In genomic region chr13:59771257-59771656, GRCm38 (mm10) we compare ENCODE assay signal across 8 mouse cellular contexts. TPM values are rescaled to one million over a fixed set of nuclear protein-coding genes. Genes with fewer than 3 reads are reported as not detected.
DNase-seq lines count a peak whose midpoint lies in the region; ATAC-seq and TF ChIP-seq lines count a peak whose summit lies in the region.

No protein-coding gene starts in this region.

- H3K27me3 ChIP-seq in C2C12 (ENCODE audit: control insufficient read depth, insufficient read depth, insufficient read length), result no peaks in the 10 kb centered on the region
- no peaks in the 10 kb centered on the region for H3K27me3 ChIP-seq in heart, embryonic 16.5 days (ENCODE audit: control insufficient read depth, insufficient read depth, low read length)

- 9% methylated on average over 9 of the region's 9 CpGs for WGBS in heart, embryonic 16.5 days
- 6% methylated on average over 9 of the region's 9 CpGs for WGBS in olfactory bulb, adult 2 months

- peak overlapping the region; percentile 100 for H3K27ac ChIP-seq in heart, embryonic 16.5 days (ENCODE audit: low read length)
- H3K27ac ChIP-seq in olfactory bulb, adult 2 months (ENCODE audit: insufficient read depth, low read depth, low read length), result peak overlapping the region; percentile 94

- peaks cover 32% of the 10 kb centered on the region for H3K79me2 ChIP-seq in C2C12 (ENCODE audit: control insufficient read depth, insufficient read depth)

- peak overlapping the region; percentile 85 for H3K4me2 ChIP-seq in heart, embryonic 16.5 days (ENCODE audit: low read depth, low read length)

- TF ChIP-seq CTCF in C2C12 (IDR thresholded peaks at IDR 0.05; ENCODE audit: control insufficient read depth, insufficient read depth, insufficient read length), result no peak
- TF ChIP-seq CTCF in olfactory bulb, adult 2 months (IDR thresholded peaks at IDR 0.05; ENCODE audit: insufficient read depth, low read depth, low read length), result no peak

- no peak for TF ChIP-seq POLR2A in olfactory bulb, adult 2 months (IDR thresholded peaks at IDR 0.05; ENCODE audit: insufficient read depth, low read depth, low read length)

- peak overlapping the region; percentile 92; the same call in 1 of the 2 replicates for H3K9ac ChIP-seq in heart, embryonic 16.5 days (ENCODE audit: low read length)

- H3K36me3 ChIP-seq in C2C12 (ENCODE audit: control insufficient read depth, insufficient read depth), result peaks cover 39% of the 10 kb centered on the region
- peaks cover 11% of the 10 kb centered on the region for H3K36me3 ChIP-seq in heart, embryonic 16.5 days (ENCODE audit: control insufficient read depth, insufficient read depth)

- no peak overlapping the region for H3K4me3 ChIP-seq in C2C12 (ENCODE audit: insufficient read depth, poor library complexity, severe bottlenecking)
- peak overlapping the region; percentile 91; the same call in 1 of the 2 replicates for H3K4me3 ChIP-seq in heart, embryonic 16.5 days (ENCODE audit: low read length)
- H3K4me3 ChIP-seq in olfactory bulb, adult 2 months (ENCODE audit: insufficient read depth, low read depth, low read length), result no peak overlapping the region

- peak; percentile 75 for DNase-seq in adrenal gland, postnatal 25 days
- peak; percentile 85 to 88 for DNase-seq in kidney, postnatal 25 days
- DNase-seq in lung, adult 18-20 months, result peak; percentile 77 to 82
- DNase-seq in thymus, postnatal 0 days (ENCODE audit: low spot score), result peak; percentile 31

- no peaks in the 10 kb centered on the region for H3K9me3 ChIP-seq in heart, embryonic 16.5 days (replicated peaks; ENCODE audit: control insufficient read depth, low read length)

- H3K4me1 ChIP-seq in heart, embryonic 16.5 days (ENCODE audit: control insufficient read depth, insufficient read depth, low read length), result peaks cover 35% of the 10 kb centered on the region
- H3K4me1 ChIP-seq in olfactory bulb, adult 2 months (ENCODE audit: control insufficient read depth, insufficient read depth, low read length), result peaks cover 13% of the 10 kb centered on the region

- peaks cover 28% of the 10 kb centered on the region for H3K79me3 ChIP-seq in C2C12 (ENCODE audit: low read depth)

- no peak overlapping the region for H3ac ChIP-seq in C2C12 (ENCODE audit: control insufficient read depth, insufficient read length, low read depth)

- peak; percentile 60 for ATAC-seq in erythroid progenitor cell, adult 5-6 weeks (replicated peaks; ENCODE audit: low FRiP score, poor library complexity, severe bottlenecking)
- ATAC-seq in heart, embryonic 16.5 days (replicated peaks; ENCODE audit: extremely low read depth, insufficient read depth, low FRiP score), result peak; percentile 12

TF ChIP-seq in C2C12, 6 proteins besides CTCF, POLR2A, EP300 and RAD21:
- TF ChIP-seq MYOD1 (IDR thresholded peaks at IDR 0.05; ENCODE audit: control insufficient read depth, insufficient read length, low read depth) (no peak), MYOG (IDR thresholded peaks at IDR 0.05; ENCODE audit: control insufficient read depth, extremely low read depth, insufficient read length) (no peak), CEBPB (IDR thresholded peaks at IDR 0.05; ENCODE audit: low read depth) (peak; percentile 16)

RNA-seq across cellular contexts. Expression of gene Isca1, which starts 1.6 kb away (rescaled TPM):
- 43.2 TPM for polyA plus RNA-seq in C2C12 (2012; fragmentation: generic; extraction: Trizol)
- 82.8 and 99.6 TPM in 2 replicates for total RNA-seq in adrenal gland, postnatal 25 days (2021)
- 543 and 663 TPM in 2 replicates for total RNA-seq in erythroid progenitor cell, adult 5-6 weeks (2015; ENCODE audit: low replicate concordance)
- total RNA-seq in erythroid progenitor cell, adult 5-6 weeks (2017; ENCODE audit: low replicate concordance), result 331 and 419 TPM in 2 replicates
- 260 and 284 TPM in 2 replicates for polyA plus RNA-seq in heart, embryonic 16.5 days (2015; fragmentation: Nextera tagmentation; extraction: Ambion mirVana)
- polyA plus RNA-seq in olfactory bulb, adult 2 months (2012; ENCODE audit: insufficient read depth, insufficient read length, low replicate concordance, missing spikeins), result not detected in 2 replicates
- 68.9 and 73.8 TPM in 2 replicates for polyA plus RNA-seq in thymus, postnatal 0 days (2015; fragmentation: Nextera tagmentation; extraction: Ambion mirVana)

RNA-seq across cellular contexts. Expression of gene Gm49354, which starts 10.8 kb away (rescaled TPM):
- not detected for polyA plus RNA-seq in C2C12 (2012; fragmentation: generic; extraction: Trizol)
- total RNA-seq in adrenal gland, postnatal 25 days (2021), result not detected in 2 replicates
- total RNA-seq in erythroid progenitor cell, adult 5-6 weeks (2015; ENCODE audit: low replicate concordance), result not detected in 2 replicates
- total RNA-seq in erythroid progenitor cell, adult 5-6 weeks (2017; ENCODE audit: low replicate concordance), result 217 and 577 TPM in 2 replicates
- polyA plus RNA-seq in heart, embryonic 16.5 days (2015; fragmentation: Nextera tagmentation; extraction: Ambion mirVana), result not detected in 2 replicates
- not detected in 2 replicates for polyA plus RNA-seq in olfactory bulb, adult 2 months (2012; ENCODE audit: insufficient read depth, insufficient read length, low replicate concordance, missing spikeins)
- not detected in 2 replicates for polyA plus RNA-seq in thymus, postnatal 0 days (2015; fragmentation: Nextera tagmentation; extraction: Ambion mirVana)

RNA-seq across cellular contexts. Expression of gene 1700014D04Rik, which starts 24.7 kb away (rescaled TPM):
- 0.01 TPM for polyA plus RNA-seq in C2C12 (2012; fragmentation: generic; extraction: Trizol)
- total RNA-seq in adrenal gland, postnatal 25 days (2021), result not detected in 2 replicates
- 2.9 and 3.2 TPM in 2 replicates for total RNA-seq in erythroid progenitor cell, adult 5-6 weeks (2015; ENCODE audit: low replicate concordance)
- total RNA-seq in erythroid progenitor cell, adult 5-6 weeks (2017; ENCODE audit: low replicate concordance), result 0.13 TPM in 1 of 2 replicates, not detected in the other
- not detected in 2 replicates for polyA plus RNA-seq in heart, embryonic 16.5 days (2015; fragmentation: Nextera tagmentation; extraction: Ambion mirVana)
- polyA plus RNA-seq in olfactory bulb, adult 2 months (2012; ENCODE audit: insufficient read depth, insufficient read length, low replicate concordance, missing spikeins), result not detected in 2 replicates
- not detected in 2 replicates for polyA plus RNA-seq in thymus, postnatal 0 days (2015; fragmentation: Nextera tagmentation; extraction: Ambion mirVana)

RNA-seq across cellular contexts. Expression of gene Spata31d1d, which starts 39.7 kb away (rescaled TPM):
- not detected for polyA plus RNA-seq in C2C12 (2012; fragmentation: generic; extraction: Trizol)
- total RNA-seq in adrenal gland, postnatal 25 days (2021), result not detected in 2 replicates
- not detected in 2 replicates for total RNA-seq in erythroid progenitor cell, adult 5-6 weeks (2015; ENCODE audit: low replicate concordance)
- total RNA-seq in erythroid progenitor cell, adult 5-6 weeks (2017; ENCODE audit: low replicate concordance), result not detected in 2 replicates
- polyA plus RNA-seq in heart, embryonic 16.5 days (2015; fragmentation: Nextera tagmentation; extraction: Ambion mirVana), result not detected in 2 replicates
- polyA plus RNA-seq in olfactory bulb, adult 2 months (2012; ENCODE audit: insufficient read depth, insufficient read length, low replicate concordance, missing spikeins), result not detected in 2 replicates
- not detected in 2 replicates for polyA plus RNA-seq in thymus, postnatal 0 days (2015; fragmentation: Nextera tagmentation; extraction: Ambion mirVana)

RNA-seq across cellular contexts. Expression of gene Tut7, which starts 51.7 kb away (rescaled TPM):
- 13.7 TPM for polyA plus RNA-seq in C2C12 (2012; fragmentation: generic; extraction: Trizol)
- 59.2 and 76.0 TPM in 2 replicates for total RNA-seq in adrenal gland, postnatal 25 days (2021)
- total RNA-seq in erythroid progenitor cell, adult 5-6 weeks (2015; ENCODE audit: low replicate concordance), result 459 and 492 TPM in 2 replicates
- 561 and 620 TPM in 2 replicates for total RNA-seq in erythroid progenitor cell, adult 5-6 weeks (2017; ENCODE audit: low replicate concordance)
- polyA plus RNA-seq in heart, embryonic 16.5 days (2015; fragmentation: Nextera tagmentation; extraction: Ambion mirVana), result 32.7 and 36.8 TPM in 2 replicates
- 457 TPM in 1 of 2 replicates, not detected in the other for polyA plus RNA-seq in olfactory bulb, adult 2 months (2012; ENCODE audit: insufficient read depth, insufficient read length, low replicate concordance, missing spikeins)
- polyA plus RNA-seq in thymus, postnatal 0 days (2015; fragmentation: Nextera tagmentation; extraction: Ambion mirVana), result 52.1 and 68.0 TPM in 2 replicates

Comparison
In these comparisons a context has a peak if more than half of its experiments do, and no peak if none do; other contexts are left out.
1. DNase-seq: peak in every context shown above with its lines; median percentile 86 in kidney, postnatal 25 days; 80 in lung, adult 18-20 months; 75 in adrenal gland, postnatal 25 days; 31 in thymus, postnatal 0 days.
2. RNA of gene Isca1, which starts 1.6 kb away (polyA plus RNA-seq): 260 to 284 TPM in heart, embryonic 16.5 days, 68.9 to 73.8 TPM in thymus, postnatal 0 days and 43.2 TPM in C2C12 (single experiment); not detected in olfactory bulb, adult 2 months; every median in the first group is over 10 times any median in the second.